Mouse (Mus musculus): Measurements from ENCODE around the gene Igf2.

Gene Igf2

GRCm38 (mm10) chr7:142659181-142659681 lies 7.4 kb downstream of the Igf2 start:
- in situ Hi-C loops (cut with MboI, MseI) = no loop called here

- in situ Hi-C loops (cut with MboI, MseI) = no loop called here
Measured at GRCm38 (mm10) chr7:142658681-142659180, 7.9 kb downstream of the Igf2 start.

- in situ Hi-C loops (cut with MboI, MseI) = no loop called here
Measured at GRCm38 (mm10) chr7:142657821-142658614, 8.6 kb downstream of the Igf2 start.

- in situ Hi-C loops (cut with MboI, MseI) = no loop called here
Measured at GRCm38 (mm10) chr7:142657341-142657791, 9.2 kb downstream of the Igf2 start.

GRCm38 (mm10) chr7:142656055-142656454 lies 10.6 kb downstream of the Igf2 start:
- in situ Hi-C loops (cut with MboI, MseI) = no loop called here

GRCm38 (mm10) chr7:142655633-142656032 lies 11.0 kb downstream of the Igf2 start:
- in situ Hi-C loops (cut with MboI, MseI) = no loop called here

GRCm38 (mm10) chr7:142653726-142654125 lies 12.9 kb downstream of the Igf2 start:
- in situ Hi-C loops (cut with MboI, MseI) = no loop called here

GRCm38 (mm10) chr7:142646676-142647075 lies 19.9 kb downstream of the Igf2 start:
- in situ Hi-C loops (cut with MboI, MseI) = loop anchor here (5.0 kb wide), 1 partner anchor 679 kb away; no protein-coding TSS in a partner anchor

GRCm38 (mm10) chr7:142645045-142645444 lies 21.6 kb downstream of the Igf2 start:
- in situ Hi-C loops (cut with MboI, MseI) = loop anchor here (5.0 kb wide), 1 partner anchor 678 kb away; no protein-coding TSS in a partner anchor

- in situ Hi-C loops (cut with MboI, MseI) = no loop called here
Measured at GRCm38 (mm10) chr7:142636178-142636577, 30.4 kb downstream of the Igf2 start.

- in situ Hi-C loops (cut with MboI, MseI) = no loop called here
Measured at GRCm38 (mm10) chr7:142630691-142631090, 35.9 kb downstream of the Igf2 start.

- in situ Hi-C loops (cut with MboI, MseI) = no loop called here
Measured at GRCm38 (mm10) chr7:142629806-142630205, 36.8 kb downstream of the Igf2 start.

GRCm38 (mm10) chr7:142622180-142622579 lies 44.4 kb downstream of the Igf2 start:
- in situ Hi-C loops (cut with MboI, MseI) = no loop called here

- in situ Hi-C loops (cut with MboI, MseI) = no loop called here
Measured at GRCm38 (mm10) chr7:142613077-142613476, 53.5 kb downstream of the Igf2 start.

- in situ Hi-C loops (cut with MboI, MseI) = no loop called here
Measured at GRCm38 (mm10) chr7:142610627-142611406, 55.8 kb downstream of the Igf2 start.

GRCm38 (mm10) chr7:142600921-142601320 lies 65.7 kb downstream of the Igf2 start:
- in situ Hi-C loops (cut with MboI, MseI) = no loop called here

Measured in regulatory T cell (primary cell).